Comparison of ENCODE assay signal across 14 mouse cellular contexts in the genomic region with DNA sequence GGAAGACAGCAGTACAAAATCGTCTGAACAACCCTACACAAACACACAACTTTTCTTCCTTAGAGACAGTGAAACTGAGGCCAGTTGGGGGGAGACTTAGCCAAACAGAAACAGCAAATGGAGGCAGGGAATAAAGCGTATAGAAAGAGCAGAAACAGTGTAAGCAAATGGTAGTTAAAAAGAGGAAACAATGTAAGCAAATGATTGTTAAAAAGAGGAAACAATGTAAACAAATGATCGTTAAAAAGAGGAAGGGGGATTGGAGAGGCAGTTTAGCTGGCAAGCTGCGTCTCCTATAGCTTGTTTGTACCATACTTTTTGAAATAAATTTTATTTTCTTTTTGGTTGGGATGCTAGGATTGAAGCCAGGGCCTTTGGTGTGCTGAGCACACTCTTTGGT. TPM values are rescaled to one million over a fixed set of nuclear protein-coding genes. Genes with fewer than 3 reads are reported as not detected.
DNase-seq lines count a peak whose midpoint lies in the region; ATAC-seq lines count a peak whose summit lies in the region.
"Had no signal": no experiment of that assay in that cellular context is flagged by ENCODE, and none has a peak within 500 bp of the region (broad histone marks: within the 10 kb centered on the region; RNA-seq: fewer than 3 reads in every experiment).

No protein-coding gene starts in this region.

- 75% methylated on average over 4 of the region's 4 CpGs for WGBS in hindbrain, embryonic 12.5 days
- 80% methylated on average over 4 of the region's 4 CpGs for WGBS in hindbrain, embryonic 13.5 days
- WGBS in embryonic facial prominence, embryonic 14.5 days = 46% methylated on average over 4 of the region's 4 CpGs

- H3K9ac ChIP-seq in hindbrain, embryonic 12.5 days = no peak overlapping the region
- H3K9ac ChIP-seq in hindbrain, embryonic 13.5 days = no peak overlapping the region
- H3K9ac ChIP-seq in embryonic facial prominence, embryonic 14.5 days (ENCODE audit: low read depth, low read length) = 0 out of 2 replicates have a peak overlapping the region, but pooled peaks have one; percentile 32
- H3K9ac ChIP-seq: liver, postnatal 0 days; midbrain, embryonic 12.5 days had no signal

- no peak overlapping the region for H3K4me2 ChIP-seq in hindbrain, embryonic 12.5 days (replicated peaks)
- H3K4me2 ChIP-seq in hindbrain, embryonic 13.5 days = no peak overlapping the region
- peak overlapping the region; percentile 23 for H3K4me2 ChIP-seq in embryonic facial prominence, embryonic 14.5 days (ENCODE audit: low read depth, low read length)
- H3K4me2 ChIP-seq: midbrain, embryonic 12.5 days had no signal

- no peak for ATAC-seq in hindbrain, embryonic 12.5 days (ENCODE audit: low FRiP score)
- no peak for ATAC-seq in hindbrain, embryonic 13.5 days (ENCODE audit: low FRiP score)
- ATAC-seq in embryonic facial prominence, embryonic 14.5 days (ENCODE audit: low read depth) = no peak
- ATAC-seq in megakaryocyte progenitor cell, adult 5-6 weeks (replicated peaks; ENCODE audit: poor library complexity) = peak; percentile 75
- ATAC-seq: liver, postnatal 0 days had no signal

- no peaks in the 10 kb centered on the region for H3K36me3 ChIP-seq in hindbrain, embryonic 12.5 days
- no peaks in the 10 kb centered on the region for H3K36me3 ChIP-seq in hindbrain, embryonic 13.5 days
- no peaks in the 10 kb centered on the region for H3K36me3 ChIP-seq in embryonic facial prominence, embryonic 14.5 days (ENCODE audit: control insufficient read depth, insufficient read depth, low read length)
- H3K36me3 ChIP-seq: midbrain, embryonic 12.5 days had no signal

- peak overlapping the region; percentile 76 for H3K27ac ChIP-seq in hindbrain, embryonic 12.5 days
- H3K27ac ChIP-seq in hindbrain, embryonic 13.5 days = no peak overlapping the region
- H3K27ac ChIP-seq in embryonic facial prominence, embryonic 14.5 days (replicated peaks; ENCODE audit: low read depth, low read length) = peak overlapping the region; percentile 96
- H3K27ac ChIP-seq: layer of hippocampus, adult 2 months; midbrain, embryonic 12.5 days had no signal

- peaks cover 3% of the 10 kb centered on the region; the same call in 1 of the 2 replicates for H3K4me1 ChIP-seq in hindbrain, embryonic 12.5 days
- peaks cover 12% of the 10 kb centered on the region for H3K4me1 ChIP-seq in hindbrain, embryonic 13.5 days (replicated peaks)
- H3K4me1 ChIP-seq in embryonic facial prominence, embryonic 14.5 days (ENCODE audit: control insufficient read depth, insufficient read depth, low read length) = peaks cover 44% of the 10 kb centered on the region
- H3K4me1 ChIP-seq: midbrain, embryonic 12.5 days had no signal

- no peaks in the 10 kb centered on the region for H3K27me3 ChIP-seq in hindbrain, embryonic 12.5 days
- H3K27me3 ChIP-seq in hindbrain, embryonic 13.5 days = no peaks in the 10 kb centered on the region
- no peaks in the 10 kb centered on the region for H3K27me3 ChIP-seq in embryonic facial prominence, embryonic 14.5 days (replicated peaks; ENCODE audit: control insufficient read depth, insufficient read depth, low read length)
- H3K27me3 ChIP-seq: midbrain, embryonic 12.5 days had no signal

- H3K9me3 ChIP-seq in hindbrain, embryonic 12.5 days (replicated peaks) = no peaks in the 10 kb centered on the region
- no peaks in the 10 kb centered on the region for H3K9me3 ChIP-seq in hindbrain, embryonic 13.5 days
- H3K9me3 ChIP-seq in embryonic facial prominence, embryonic 14.5 days (ENCODE audit: control insufficient read depth, low read length) = no peaks in the 10 kb centered on the region
- H3K9me3 ChIP-seq: midbrain, embryonic 12.5 days had no signal

- H3K4me3 ChIP-seq in hindbrain, embryonic 12.5 days = no peak overlapping the region
- no peak overlapping the region for H3K4me3 ChIP-seq in hindbrain, embryonic 13.5 days
- no peak overlapping the region for H3K4me3 ChIP-seq in embryonic facial prominence, embryonic 14.5 days (ENCODE audit: low read depth, low read length)
- H3K4me3 ChIP-seq: layer of hippocampus, adult 2 months; midbrain, embryonic 12.5 days had no signal

- DNase-seq in MEL-GATA-1-ER (ENCODE audit: extremely low read depth, low read depth) = peak; percentile 39
- peak; percentile 24 for DNase-seq in embryonic facial prominence, embryonic 14.5 days (ENCODE audit: low spot score)
- DNase-seq in cerebellum, postnatal 14 days = no peak
- DNase-seq in adrenal gland, postnatal 36 days = no peak
- DNase-seq in layer of hippocampus, adult 18-20 months (ENCODE audit: low spot score in 2 of 2) = no peak
- DNase-seq: cerebellum, adult 2 months; gastrocnemius, postnatal 36 days; kidney, adult 2 months; liver, postnatal 0 days had no signal

RNA-seq across cellular contexts. Expression of gene Fstl1, which starts 45.2 kb away (rescaled TPM):
- 328 and 345 TPM in 2 replicates for polyA plus RNA-seq in hindbrain, embryonic 12.5 days (2016; fragmentation: Nextera tagmentation; extraction: Ambion mirVana)
- polyA plus RNA-seq in hindbrain, embryonic 13.5 days (2015; fragmentation: Nextera tagmentation; extraction: Ambion mirVana) = 126 and 133 TPM in 2 replicates
- polyA plus RNA-seq in embryonic facial prominence, embryonic 14.5 days (2014; fragmentation: Nextera tagmentation; extraction: Ambion mirVana) = 833 and 870 TPM in 2 replicates
- total RNA-seq in megakaryocyte progenitor cell, adult 5-6 weeks (2015) = 0.32 and 4.0 TPM in 2 replicates
- 0.04 and 0.61 TPM in 2 replicates for total RNA-seq in megakaryocyte progenitor cell, adult 5-6 weeks (2017)
- total RNA-seq in adrenal gland, postnatal 36 days (2021) = 10 to 100 TPM; 59.3 to 87.0 TPM
- total RNA-seq in layer of hippocampus, adult 18-20 months (2021) = 10 to 100 TPM; 31.3 to 34.0 TPM

Comparison
In these comparisons a context has a peak if more than half of its experiments do, and no peak if none do; other contexts are left out.
1. DNase-seq: peak in MEL-GATA-1-ER (single experiment) and embryonic facial prominence, embryonic 14.5 days (single experiment); none in cerebellum, postnatal 14 days (0 of 2), adrenal gland, postnatal 36 days (0 of 2) and layer of hippocampus, adult 18-20 months (0 of 2).
2. RNA of gene Fstl1, which starts 45.2 kb away (total RNA-seq): 59.3 to 87.0 TPM in adrenal gland, postnatal 36 days and 31.3 to 34.0 TPM in layer of hippocampus, adult 18-20 months; 0.04 to 4.0 TPM in megakaryocyte progenitor cell, adult 5-6 weeks; every median in the first group is over 4 times any median in the second.